Mouse (Mus musculus) ES-CJ7 (cell line): ENCODE measurements at regions not wholly inside any gene's neighbourhood (a gene's known extent, or its start where the extent isn't known, plus 50 kb on each side); places are given as distances from the start of the nearest gene placed in this dataset.

Source experiments
- DNase-seq: peaks from one replicate; pipeline ENCODE4 v3.0.0; 2011; ENCODE audit warnings: low read depth, low spot score

GRCm38 (mm10) chr4:21616116-21616515 is 69.6 kb downstream of the Prdm13 start:
- peak; percentile 24 for DNase-seq

GRCm38 (mm10) chr4:21614429-21614828 is 71.3 kb downstream of the Prdm13 start:
- no peak for DNase-seq

GRCm38 (mm10) chr4:21611531-21612282 is 74.1 kb downstream of the Prdm13 start:
- DNase-seq, result no peak

GRCm38 (mm10) chr4:21598024-21598423 is 87.7 kb downstream of the Prdm13 start:
- peak; percentile 19 for DNase-seq

- DNase-seq, result no peak
These were observed 138.0 kb downstream of the Prdm13 start for GRCm38 (mm10) chr4:21547771-21548170.

GRCm38 (mm10) chr4:21539583-21539982 is 146.2 kb downstream of the Prdm13 start:
- DNase-seq, result no peak

- DNase-seq, result peak; percentile 24
These were observed 149.8 kb downstream of the Prdm13 start for GRCm38 (mm10) chr4:21535973-21536372.

- DNase-seq, result no peak
These were observed 153.6 kb downstream of the Prdm13 start for GRCm38 (mm10) chr4:21532186-21532585.
